Mouse (Mus musculus) splenic B cell, adult 2 months (primary cell): ENCODE results near the gene Sema6b.
A peak's percentile ranks its signal among the peaks of the same experiment; 100 is the strongest.

Experiments used
- DNase-seq: peaks from one replicate; pipeline ENCODE4 v3.0.0-alpha.2; 2011; ENCODE audit warnings: low read depth, low spot score
- H3K27me3 ChIP-seq: 2 replicates; pipeline ENCODE4 v1.6.1; 2012; ENCODE audit warnings: mild to moderate bottlenecking, low read length, moderate library complexity, mixed read lengths; ENCODE audit not compliant: control insufficient read depth, poor library complexity, insufficient read depth, severe bottlenecking
- H3K36me3 ChIP-seq: 2 replicates; pipeline ENCODE4 v1.6.1; 2012; ENCODE audit warnings: mild to moderate bottlenecking, low read length, moderate library complexity, mixed read lengths; ENCODE audit not compliant: control insufficient read depth, poor library complexity, insufficient read depth, severe bottlenecking

Gene Sema6b

GRCm38 (mm10) chr17:56159729-56160128, 19.6 kb upstream of the Sema6b start:
- peak; percentile 62 for DNase-seq
- Histone ChIP-seq H3K27me3 (no peaks in the 10 kb centered on the region), H3K36me3 (no peaks in the 10 kb centered on the region)

GRCm38 (mm10) chr17:56153643-56154042, 13.5 kb upstream of the Sema6b start:
- Histone ChIP-seq H3K27me3 (no peaks in the 10 kb centered on the region), H3K36me3 (no peaks in the 10 kb centered on the region)
- DNase-seq = no peak

- H3K36me3 ChIP-seq = no peaks in the 10 kb centered on the region
- DNase-seq = no peak
- no peaks in the 10 kb centered on the region for H3K27me3 ChIP-seq
These were observed 9.8 kb upstream of the Sema6b start for GRCm38 (mm10) chr17:56149897-56150296.

- Histone ChIP-seq H3K36me3 (no peaks in the 10 kb centered on the region), H3K27me3 (no peaks in the 10 kb centered on the region)
- no peak for DNase-seq
These were observed 8.9 kb upstream of the Sema6b start for GRCm38 (mm10) chr17:56148790-56149618.

- Histone ChIP-seq H3K36me3 (no peaks in the 10 kb centered on the region), H3K27me3 (no peaks in the 10 kb centered on the region)
- peak; percentile 86 for DNase-seq
These were observed 8.1 kb upstream of the Sema6b start for GRCm38 (mm10) chr17:56148280-56148679.

GRCm38 (mm10) chr17:56147420-56147819, 7.3 kb upstream of the Sema6b start:
- no peaks in the 10 kb centered on the region for H3K27me3 ChIP-seq
- DNase-seq = peak; percentile 49
- no peaks in the 10 kb centered on the region for H3K36me3 ChIP-seq

- H3K36me3 ChIP-seq = no peaks in the 10 kb centered on the region
- H3K27me3 ChIP-seq = no peaks in the 10 kb centered on the region; the same call in 1 of the 2 replicates
- no peak for DNase-seq
These were observed 6.0 kb upstream of the Sema6b start for GRCm38 (mm10) chr17:56146131-56146530.

GRCm38 (mm10) chr17:56144546-56144945, 4.4 kb upstream of the Sema6b start:
- no peaks in the 10 kb centered on the region for H3K36me3 ChIP-seq
- DNase-seq = no peak
- H3K27me3 ChIP-seq = peaks cover 2% of the 10 kb centered on the region

- no peak for DNase-seq
- H3K36me3 ChIP-seq = no peaks in the 10 kb centered on the region
- peaks cover 2% of the 10 kb centered on the region for H3K27me3 ChIP-seq
These were observed 1.8 kb upstream of the Sema6b start for GRCm38 (mm10) chr17:56141702-56142605.

- H3K27me3 ChIP-seq = peaks cover 2% of the 10 kb centered on the region
- DNase-seq = no peak
- H3K36me3 ChIP-seq = no peaks in the 10 kb centered on the region
These were observed 788 bp downstream of the Sema6b start for GRCm38 (mm10) chr17:56139355-56139754.

- Histone ChIP-seq H3K36me3 (no peaks in the 10 kb centered on the region), H3K27me3 (peaks cover 2% of the 10 kb centered on the region)
- DNase-seq = no peak
These were observed 2.1 kb downstream of the Sema6b start for GRCm38 (mm10) chr17:56137839-56138613.

- Histone ChIP-seq H3K27me3 (peaks cover 2% of the 10 kb centered on the region; the same call in 1 of the 2 replicates), H3K36me3 (no peaks in the 10 kb centered on the region)
- DNase-seq = no peak
These were observed 3.6 kb downstream of the Sema6b start for GRCm38 (mm10) chr17:56136558-56136957.

GRCm38 (mm10) chr17:56134463-56134971, 5.6 kb downstream of the Sema6b start:
- no peaks in the 10 kb centered on the region for H3K27me3 ChIP-seq
- peak; percentile 83 for DNase-seq

More at GRCm38 (mm10) chr17:56134463-56134971, 5.6 kb downstream of the Sema6b start:
- H3K36me3 ChIP-seq = no peaks in the 10 kb centered on the region
